Mouse (Mus musculus): ENCODE measurements at regions not wholly inside any gene's neighbourhood (a gene's known extent, or its start where the extent isn't known, plus 50 kb on each side); places are given as distances from the start of the nearest gene placed in this dataset.

DNA sequence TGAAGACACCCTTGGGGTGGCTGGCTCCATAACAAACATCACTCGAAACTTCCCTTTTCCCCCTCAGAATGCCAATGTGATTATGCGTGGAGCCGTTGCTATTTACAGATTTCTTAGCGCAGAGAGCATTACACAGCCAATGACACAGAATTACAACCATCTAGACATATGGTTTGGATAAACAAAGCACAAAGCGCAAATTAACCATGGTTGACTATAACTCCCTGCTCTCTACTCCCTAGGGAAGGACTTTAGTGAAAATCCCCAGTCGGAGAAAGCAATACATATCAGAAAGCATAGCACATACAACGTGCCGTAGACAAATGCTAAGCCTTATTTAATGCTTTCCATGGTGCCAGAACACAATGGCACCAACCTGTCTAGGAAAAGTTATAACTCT is 131.8 kb downstream of the Tshz3 start:
- DNase-seq: no peak

- no peak for DNase-seq
Measured at GRCm38 (mm10) chr7:36830155-36830554, 132.2 kb downstream of the Tshz3 start.

DNA sequence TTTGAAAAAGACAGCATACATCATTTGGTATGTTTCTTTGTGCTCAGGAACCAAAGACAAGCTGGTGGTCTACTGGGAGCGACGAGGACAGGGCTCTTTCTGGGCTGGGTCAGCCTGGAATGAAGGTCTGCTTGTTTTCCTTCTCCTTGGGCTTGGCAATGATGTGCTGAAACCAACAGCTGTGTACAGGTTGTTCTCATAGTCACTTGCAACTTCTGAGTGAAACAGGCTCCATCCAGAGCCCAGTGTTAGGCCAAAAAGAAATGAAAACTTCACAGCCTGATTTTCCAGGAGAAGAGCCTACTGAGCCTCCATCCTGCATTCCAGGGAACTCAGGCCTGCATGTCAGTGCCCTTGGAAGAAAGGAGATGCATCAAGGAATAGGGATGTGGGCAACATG is 150.4 kb downstream of the Tshz3 start:
- DNase-seq: no peak

GRCm38 (mm10) chr7:36851275-36851889 is 153.5 kb downstream of the Tshz3 start:
- DNase-seq: no peak

GRCm38 (mm10) chr7:36854308-36854707 is 156.4 kb downstream of the Tshz3 start:
- DNase-seq: no peak

- no peak for DNase-seq
Measured at GRCm38 (mm10) chr7:36859428-36859827, 161.5 kb downstream of the Tshz3 start.

GRCm38 (mm10) chr7:36862481-36862880 is 164.6 kb downstream of the Tshz3 start:
- DNase-seq: no peak

DNA sequence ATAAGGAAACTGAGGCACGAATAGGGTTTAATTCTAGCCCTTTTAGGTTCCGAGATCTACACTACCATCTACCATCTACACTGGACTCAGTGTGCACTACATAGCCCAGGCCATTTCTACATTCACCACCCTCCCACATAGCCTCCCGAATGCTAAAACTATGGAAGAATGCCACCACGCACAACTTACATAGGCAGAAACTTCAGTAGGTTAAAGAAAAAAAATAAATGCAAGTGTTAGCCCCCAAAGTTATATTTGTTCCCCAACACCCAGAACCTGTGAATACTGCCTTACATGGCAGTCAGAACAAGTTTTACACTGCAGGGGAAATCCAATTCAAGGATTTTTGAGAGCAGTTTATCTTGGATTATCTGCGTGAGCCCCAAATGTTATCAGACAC is 165.8 kb downstream of the Tshz3 start:
- DNase-seq: no peak

GRCm38 (mm10) chr7:36864675-36865074 is 166.8 kb downstream of the Tshz3 start:
- no peak for DNase-seq

DNA sequence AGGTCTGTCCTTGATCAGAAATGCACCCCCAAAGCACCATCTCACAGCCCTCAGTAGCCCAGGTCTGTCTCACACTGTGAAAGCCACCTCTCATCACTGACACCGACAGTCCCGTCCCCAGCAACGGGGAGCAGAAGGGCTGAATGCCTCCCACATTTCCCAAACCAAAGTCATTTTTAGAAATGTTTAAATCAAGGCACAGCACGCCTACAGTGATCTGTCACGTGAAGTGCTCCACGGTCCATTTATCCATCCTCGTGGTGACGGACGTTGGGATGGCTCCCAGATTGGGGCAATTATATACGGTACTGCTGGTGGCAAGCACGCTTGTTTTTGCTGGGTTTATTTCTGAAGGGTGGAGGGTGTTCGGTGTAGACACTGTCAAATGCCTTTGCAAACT is 168.7 kb downstream of the Tshz3 start:
- DNase-seq: no peak

- DNase-seq: no peak
Measured at GRCm38 (mm10) chr7:36874004-36874403, 176.1 kb downstream of the Tshz3 start.

DNA sequence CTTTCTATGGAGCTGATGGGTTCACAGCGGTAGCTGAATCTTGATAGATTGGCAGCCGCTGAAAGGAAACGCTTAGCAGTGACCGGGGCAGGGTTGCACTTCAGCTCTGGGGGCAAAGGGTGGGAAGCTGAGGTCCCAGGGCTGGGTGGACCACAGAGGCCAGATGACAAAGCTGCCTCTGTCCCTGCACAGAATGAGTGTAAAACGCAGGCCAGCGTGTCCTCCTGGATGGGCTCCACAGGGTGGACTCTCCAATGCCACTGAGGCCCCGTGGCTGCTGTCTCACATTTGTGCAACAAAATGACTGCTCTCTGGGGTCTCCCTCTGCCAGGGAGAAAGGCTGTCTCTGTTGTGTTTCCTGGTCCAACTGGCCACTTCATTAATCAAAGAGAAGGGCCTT is 179.8 kb downstream of the Tshz3 start:
- no peak for DNase-seq

DNA sequence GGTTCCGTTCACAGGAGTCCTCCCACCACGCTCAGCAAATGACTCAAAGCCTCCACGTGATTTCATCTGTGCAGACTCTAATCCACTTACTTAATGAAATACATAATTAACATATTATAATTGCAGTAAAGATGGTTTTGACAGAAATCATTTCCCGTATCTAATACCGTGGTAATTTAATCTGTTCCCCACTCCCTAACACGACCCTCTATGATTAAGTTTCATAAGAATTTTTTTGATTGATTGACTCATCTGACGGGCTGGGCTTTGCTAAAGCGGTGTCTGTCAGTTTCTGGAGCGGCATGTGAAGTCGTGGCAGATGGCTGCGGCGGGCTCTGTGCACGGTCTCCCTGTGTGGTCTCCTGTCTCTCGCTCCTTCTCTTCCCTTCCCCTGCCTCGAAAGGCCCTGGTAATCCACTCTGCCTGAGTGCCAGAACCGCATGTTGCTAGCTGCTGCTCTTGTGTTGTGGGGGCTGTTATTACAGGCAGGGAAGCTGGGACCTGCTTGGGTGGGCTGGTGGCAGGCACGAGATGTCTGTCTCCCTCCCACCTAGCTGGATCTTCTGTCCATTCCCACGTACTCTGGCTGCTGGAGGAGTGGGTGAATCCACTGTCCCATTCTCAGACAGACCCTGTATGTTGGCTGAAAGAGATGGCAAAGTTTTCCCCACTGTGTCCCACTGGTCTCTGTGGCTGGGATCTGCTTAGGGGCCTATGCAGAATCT is 195.0 kb downstream of the Tshz3 start:
- DNase-seq: no peak

GRCm38 (mm10) chr7:36896339-36896738 is 198.4 kb downstream of the Tshz3 start:
- DNase-seq: no peak

- no peak for DNase-seq
Measured at GRCm38 (mm10) chr7:36901537-36901936, 203.6 kb downstream of the Tshz3 start.

GRCm38 (mm10) chr7:36913304-36913703 is 215.4 kb downstream of the Tshz3 start:
- DNase-seq: no peak

DNA sequence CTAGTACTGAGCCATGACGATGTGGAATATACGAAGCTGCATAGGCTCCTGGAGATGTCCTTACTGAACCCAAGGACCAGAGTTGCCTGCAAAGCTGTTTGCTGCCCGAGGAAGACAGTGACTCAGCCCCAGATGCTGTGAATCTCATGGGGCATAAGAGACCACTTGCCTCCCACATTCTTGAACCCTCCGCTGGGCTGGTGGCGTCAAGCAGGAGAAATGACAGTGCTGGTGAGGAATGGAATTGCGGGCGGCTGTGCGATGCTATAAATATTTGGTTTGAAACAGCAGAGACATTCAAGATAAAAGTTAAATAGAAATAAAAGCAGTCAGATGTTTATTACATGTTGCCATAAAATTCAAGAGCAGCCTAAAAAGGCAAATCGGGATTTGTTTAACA is 216.3 kb downstream of the Tshz3 start:
- no peak for DNase-seq

DNA sequence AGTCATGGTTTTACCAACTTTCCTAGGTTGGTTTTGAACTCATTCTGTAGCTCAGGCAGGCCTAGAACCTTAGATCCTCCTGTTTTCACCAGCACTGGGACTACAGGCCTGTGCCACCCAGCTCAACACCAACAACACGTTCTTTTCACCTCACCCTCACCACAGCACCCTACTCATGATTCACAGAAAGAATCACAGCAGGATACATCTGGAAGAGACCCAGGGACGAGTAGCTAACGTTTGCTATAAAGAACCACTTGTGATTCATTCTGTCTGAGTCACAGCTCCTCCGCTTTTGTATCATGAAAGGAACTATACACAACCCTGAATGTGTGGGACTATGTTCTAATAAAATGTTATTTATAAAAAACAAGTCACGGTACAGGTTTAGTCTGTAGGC is 217.3 kb downstream of the Tshz3 start:
- no peak for DNase-seq

GRCm38 (mm10) chr7:36917011-36917410 is 219.1 kb downstream of the Tshz3 start:
- DNase-seq: no peak

GRCm38 (mm10) chr7:36919413-36919812 is 221.5 kb downstream of the Tshz3 start:
- no peak for DNase-seq

GRCm38 (mm10) chr7:36921003-36921402 is 223.1 kb downstream of the Tshz3 start:
- no peak for DNase-seq

DNA sequence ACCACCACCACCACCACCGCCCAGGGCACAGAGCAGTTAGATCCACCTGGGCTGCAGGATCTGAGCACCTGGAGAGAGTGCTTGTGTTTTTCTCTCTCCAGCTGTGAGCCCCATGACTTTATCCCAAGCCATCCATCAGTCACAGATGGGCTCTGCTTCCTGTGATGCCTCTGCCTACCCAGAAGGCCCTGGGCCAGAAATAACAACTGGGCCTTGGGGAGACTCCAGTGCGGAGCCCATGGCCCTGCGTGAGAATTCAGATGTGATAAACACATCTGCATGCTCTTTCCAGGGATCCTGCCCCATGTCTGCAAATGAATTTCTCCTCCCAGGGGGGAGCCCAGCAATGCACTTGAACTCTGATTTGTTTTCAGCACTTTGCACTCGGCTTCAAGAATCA is 235.6 kb downstream of the Tshz3 start:
- DNase-seq: no peak

DNA sequence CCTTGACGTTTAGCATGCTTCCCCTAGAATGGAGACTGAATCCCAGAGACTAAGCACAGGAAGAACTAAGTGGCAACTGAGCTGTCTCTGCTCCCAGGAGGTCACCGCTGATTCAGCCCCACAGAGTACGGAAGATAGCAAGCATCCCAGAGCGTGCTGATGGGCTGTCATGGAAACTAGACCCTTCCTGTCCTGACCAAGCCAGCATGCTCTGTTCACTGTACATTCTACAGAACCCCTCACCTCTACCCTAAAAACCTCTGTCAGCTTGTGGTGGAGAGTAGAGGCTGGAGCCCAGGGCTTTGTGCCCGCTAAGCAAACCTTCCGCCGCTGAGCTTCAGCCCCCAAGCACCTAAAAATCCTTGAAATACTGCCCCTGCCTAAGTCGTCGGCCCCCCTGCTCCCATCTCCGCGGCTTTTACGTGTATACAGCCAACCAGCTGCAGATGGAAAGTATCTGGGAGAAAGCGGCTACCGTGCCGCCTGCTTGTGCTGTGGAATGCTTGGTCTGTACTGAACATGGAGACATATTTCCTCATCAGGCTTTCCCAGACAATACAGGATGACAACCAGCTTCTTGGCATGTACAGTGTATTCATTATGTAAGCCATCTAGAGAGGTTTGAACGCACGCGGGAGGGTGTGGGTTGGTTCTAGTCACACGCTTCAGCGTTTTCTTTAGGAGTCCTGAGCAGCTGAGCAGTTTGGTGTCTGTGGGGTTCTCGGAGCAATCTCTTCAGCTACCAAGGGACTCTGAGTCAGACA is 237.1 kb downstream of the Tshz3 start:
- no peak for DNase-seq

DNA sequence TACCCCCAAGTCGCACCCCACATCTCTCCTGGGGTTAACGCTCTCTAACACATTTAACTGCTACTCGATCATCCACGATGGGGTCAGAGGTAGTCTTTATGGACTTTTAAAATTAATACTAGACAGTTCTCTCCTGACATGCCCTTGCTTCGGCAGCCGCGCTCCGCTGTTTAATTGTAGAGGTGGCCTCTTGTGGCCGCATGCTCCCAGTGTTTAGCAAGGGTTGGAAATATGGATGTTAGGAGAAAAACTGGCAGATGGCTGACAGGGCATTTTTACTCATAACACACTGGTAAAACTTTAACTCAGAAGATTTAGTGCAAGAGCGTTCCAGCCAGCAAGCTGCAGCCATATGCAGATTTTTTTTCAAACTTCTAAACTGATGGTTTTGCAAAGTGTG is 242.7 kb downstream of the Tshz3 start:
- DNase-seq: no peak

All from cerebellum, adult 8-10 months (tissue).